Mouse (Mus musculus) kidney, embryonic 15.5 days (tissue): ENCODE results near the gene Thtpa. TPM values are rescaled to one million over a fixed set of nuclear protein-coding genes. Genes with fewer than 3 reads are reported as not detected.

Source experiments
- ATAC-seq: fragments of 200-750 bp; cut with Nextera tagmentation; replicated peaks from 2 replicates; pipeline ENCODE4 v1.8.0; 2017; ENCODE audit warnings: moderate TSS enrichment; ENCODE audit not compliant: low FRiP score
- H3K27ac ChIP-seq: fragments of 300-500 bp; sonication (generic); 2 replicates; pipeline ENCODE4 v1.5.1; 2015; ENCODE audit warnings: mild to moderate bottlenecking, inconsistent platforms
- H3K27me3 ChIP-seq: fragments of 300-500 bp; sonication (generic); 2 replicates; pipeline ENCODE4 v1.6.1; 2015; ENCODE audit warnings: inconsistent platforms
- H3K36me3 ChIP-seq: fragments of 300-500 bp; sonication (generic); 2 replicates; pipeline ENCODE4 v1.6.1; 2015; ENCODE audit warnings: inconsistent platforms
- H3K4me1 ChIP-seq: fragments of 300-500 bp; sonication (generic); 2 replicates; pipeline ENCODE4 v1.6.1; 2015; ENCODE audit warnings: inconsistent platforms
- H3K4me2 ChIP-seq: fragments of 300-500 bp; sonication (generic); 2 replicates; pipeline ENCODE4 v1.6.1; 2015; ENCODE audit warnings: moderate library complexity, mild to moderate bottlenecking, inconsistent platforms
- H3K4me3 ChIP-seq: fragments of 300-500 bp; sonication (generic); replicated peaks from 2 replicates; pipeline ENCODE4 v1.5.1; 2015; ENCODE audit warnings: mild to moderate bottlenecking, inconsistent platforms
- H3K9ac ChIP-seq: fragments of 300-500 bp; sonication (generic); 2 replicates; pipeline ENCODE4 v1.6.1; 2015; ENCODE audit warnings: mild to moderate bottlenecking, inconsistent platforms
- H3K9me3 ChIP-seq: fragments of 300-500 bp; sonication (generic); replicated peaks from 2 replicates; pipeline ENCODE4 v1.6.1; 2016; ENCODE audit warnings: inconsistent platforms
- WGBS: fragments of 180-500 bp; shearing (Covaris S2); methylation state at CpG from one replicate; pipeline ENCODE4 v1.1.7; 2015; ENCODE audit warnings: mixed read lengths; 5-methylcytosine and 5-hydroxymethylcytosine counted together
- polyA plus RNA-seq: library from polyadenylated mRNA; unstranded; fragments of >200 nt; fragmentation: Nextera tagmentation; extraction: Ambion mirVana; gene quantifications from 2 replicates; pipeline ENCODE4 v1.2.1, GENCODE M21; 2015

Gene Thtpa
- polyA plus RNA-seq, 1 experiment from 2014 or later = 21.5 TPM

DNA sequence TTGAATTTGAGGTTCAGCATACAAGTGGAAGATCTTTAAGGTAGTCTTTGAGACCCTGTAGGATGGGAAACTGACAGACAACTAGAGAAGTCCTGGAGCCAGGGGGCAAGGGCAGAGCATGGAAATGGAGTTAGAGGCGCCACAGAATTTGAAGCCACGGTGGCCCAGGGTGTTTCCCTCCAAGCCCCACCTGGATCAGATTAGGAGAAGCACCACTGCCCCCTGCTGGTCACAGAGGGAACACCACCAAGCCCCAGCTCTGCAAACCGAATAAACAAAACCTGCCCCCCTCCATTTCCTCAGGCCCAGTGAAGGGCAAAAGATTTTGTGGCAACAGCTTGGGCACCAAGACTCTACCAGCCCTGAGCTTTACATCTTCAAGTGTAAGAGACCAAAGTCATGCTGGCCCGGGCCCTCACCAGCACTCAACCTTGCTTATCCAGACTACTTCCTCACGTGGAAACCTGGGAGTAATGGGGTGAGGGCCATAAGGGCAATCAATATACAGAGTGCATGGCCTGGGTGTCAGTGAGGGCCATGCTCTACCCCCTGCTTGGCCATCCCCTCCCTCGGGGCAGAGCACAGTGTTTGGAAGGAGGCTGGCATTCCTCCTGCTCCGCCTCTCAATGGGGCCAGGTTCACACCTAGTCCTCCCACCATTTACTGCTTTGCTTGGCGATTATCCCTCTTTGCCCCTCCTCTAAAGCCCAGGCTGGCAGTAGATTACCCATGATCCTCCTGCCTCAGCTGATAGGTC, 15.2 kb upstream of the Thtpa start:
- Histone ChIP-seq H3K9ac (peak overlapping the region; percentile 40; the same call in 1 of the 2 replicates), H3K9me3 (no peaks in the 10 kb centered on the region), H3K27ac (peak overlapping the region; percentile 80), H3K27me3 (no peaks in the 10 kb centered on the region), H3K36me3 (0 out of 2 replicates have a peak, but pooled peaks cover under 1% of the 10 kb centered on the region), H3K4me3 (peak overlapping the region; percentile 30), H3K4me1 (peaks cover 32% of the 10 kb centered on the region), H3K4me2 (peak overlapping the region; percentile 60)
- ATAC-seq = peak; percentile 41; the same call in 1 of the 2 replicates
- 16% methylated on average over 8 of the region's 8 CpGs for WGBS

- no peaks in the 10 kb centered on the region for H3K27me3 ChIP-seq
- no peaks in the 10 kb centered on the region for H3K9me3 ChIP-seq
- no peak for ATAC-seq
- no peak overlapping the region for H3K9ac ChIP-seq
- no peaks in the 10 kb centered on the region for H3K36me3 ChIP-seq
- H3K27ac ChIP-seq = no peak overlapping the region
- H3K4me2 ChIP-seq = no peak overlapping the region
- peaks cover 45% of the 10 kb centered on the region for H3K4me1 ChIP-seq
- WGBS = 32% methylated on average over 5 of the region's 5 CpGs
- no peak overlapping the region for H3K4me3 ChIP-seq
Measured at GRCm38 (mm10) chr14:55081105-55081504, 13.5 kb upstream of the Thtpa start.

- H3K27ac ChIP-seq = no peak overlapping the region
- no peaks in the 10 kb centered on the region for H3K27me3 ChIP-seq
- ATAC-seq = no peak
- 72% methylated on average over 6 of the region's 6 CpGs for WGBS
- no peak overlapping the region for H3K9ac ChIP-seq
- H3K36me3 ChIP-seq = no peaks in the 10 kb centered on the region
- no peak overlapping the region for H3K4me2 ChIP-seq
- peaks cover 30% of the 10 kb centered on the region for H3K4me1 ChIP-seq
- no peak overlapping the region for H3K4me3 ChIP-seq
- H3K9me3 ChIP-seq = no peaks in the 10 kb centered on the region
Measured at GRCm38 (mm10) chr14:55083481-55083880, 11.1 kb upstream of the Thtpa start.

DNA sequence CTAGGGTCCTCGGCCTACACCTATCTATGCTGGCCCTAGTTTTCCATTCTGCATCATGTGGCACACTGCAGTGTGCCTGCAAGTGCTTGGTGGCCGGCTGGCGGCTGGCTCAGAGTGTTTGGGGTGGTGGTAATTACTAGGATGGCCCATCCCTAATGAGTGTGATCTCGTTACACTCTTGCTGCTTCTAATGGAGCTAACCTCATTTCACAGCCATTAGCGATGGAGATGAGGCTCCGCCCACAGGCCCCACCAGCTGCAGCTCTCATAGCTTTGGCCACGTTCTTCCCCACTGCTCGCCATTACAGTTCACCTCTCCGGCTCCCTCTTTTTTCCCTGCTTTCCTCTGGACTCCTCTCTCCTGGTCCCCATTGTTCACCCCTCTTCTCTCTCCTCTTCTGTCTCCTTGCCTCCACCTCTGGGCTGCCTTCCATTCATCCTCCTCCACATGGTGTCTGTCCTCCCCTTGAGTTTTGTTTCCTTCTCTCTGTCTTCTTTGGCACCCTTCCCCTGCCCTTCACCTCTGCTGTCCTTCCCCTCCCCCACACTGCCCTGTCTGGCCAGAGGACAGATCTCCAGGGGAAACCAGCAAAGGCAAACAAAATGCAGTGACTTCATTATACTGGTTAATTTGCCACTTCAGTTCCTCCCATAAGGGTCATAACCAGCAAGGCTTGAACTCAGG, 9.1 kb upstream of the Thtpa start:
- no peaks in the 10 kb centered on the region for H3K27me3 ChIP-seq
- no peaks in the 10 kb centered on the region for H3K36me3 ChIP-seq
- no peak overlapping the region for H3K4me3 ChIP-seq
- H3K9ac ChIP-seq = no peak overlapping the region
- no peaks in the 10 kb centered on the region for H3K9me3 ChIP-seq
- WGBS = 24% methylated on average over 9 of the region's 9 CpGs
- H3K4me2 ChIP-seq = no peak overlapping the region
- peaks cover 24% of the 10 kb centered on the region for H3K4me1 ChIP-seq
- peak; percentile 40; the same call in 1 of the 2 replicates for ATAC-seq
- no peak overlapping the region for H3K27ac ChIP-seq

DNA sequence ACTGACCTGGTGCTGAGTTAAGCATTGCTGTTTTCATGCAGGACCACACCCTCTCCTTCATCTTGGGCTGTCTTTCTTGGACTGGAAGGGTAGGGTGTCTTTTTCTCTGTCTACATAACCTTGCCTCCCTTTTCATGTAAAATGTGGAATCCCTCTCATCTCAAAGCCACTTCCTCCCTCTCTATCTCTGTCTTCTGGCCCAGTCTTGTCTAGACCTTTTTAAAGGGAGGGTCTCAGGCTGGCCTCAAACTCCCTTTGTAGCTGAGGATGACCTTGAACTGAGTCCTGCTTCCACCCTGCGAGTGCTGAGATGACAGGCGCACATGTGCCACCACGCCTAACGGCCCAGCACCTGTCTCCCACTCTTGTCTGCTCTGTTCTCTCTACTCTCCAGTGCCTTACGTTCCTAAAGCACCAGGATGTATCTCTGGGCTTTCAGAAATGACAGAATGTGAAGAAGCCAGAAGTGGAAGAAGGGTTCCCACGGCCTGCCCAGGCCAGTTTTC, 8.5 kb upstream of the Thtpa start:
- 78% methylated on average over 6 of the region's 6 CpGs for WGBS
- 0 out of 2 replicates have a peak, but pooled peaks have one; percentile 12 for ATAC-seq
- Histone ChIP-seq H3K9ac (no peak overlapping the region), H3K4me3 (no peak overlapping the region), H3K36me3 (no peaks in the 10 kb centered on the region), H3K9me3 (no peaks in the 10 kb centered on the region), H3K4me2 (no peak overlapping the region), H3K4me1 (peaks cover 28% of the 10 kb centered on the region), H3K27me3 (no peaks in the 10 kb centered on the region), H3K27ac (no peak overlapping the region)

- no peak overlapping the region for H3K4me3 ChIP-seq
- H3K9me3 ChIP-seq = no peaks in the 10 kb centered on the region
- H3K9ac ChIP-seq = no peak overlapping the region
- no peak for ATAC-seq
- H3K4me1 ChIP-seq = peaks cover 42% of the 10 kb centered on the region
- peak overlapping the region; percentile 9; the same call in 1 of the 2 replicates for H3K4me2 ChIP-seq
- no peaks in the 10 kb centered on the region for H3K27me3 ChIP-seq
- no peaks in the 10 kb centered on the region for H3K36me3 ChIP-seq
- 42% methylated on average over 13 of the region's 13 CpGs for WGBS
- H3K27ac ChIP-seq = 0 out of 2 replicates have a peak overlapping the region, but pooled peaks have one; percentile 19
Measured at GRCm38 (mm10) chr14:55089199-55089947, 5.2 kb upstream of the Thtpa start.

- H3K27me3 ChIP-seq = no peaks in the 10 kb centered on the region
- ATAC-seq = no peak
- peak overlapping the region; percentile 90 for H3K27ac ChIP-seq
- H3K4me1 ChIP-seq = peaks cover 41% of the 10 kb centered on the region
- no peaks in the 10 kb centered on the region for H3K9me3 ChIP-seq
- H3K4me2 ChIP-seq = peak overlapping the region; percentile 87
- H3K4me3 ChIP-seq = peak overlapping the region; percentile 65
- H3K9ac ChIP-seq = peak overlapping the region; percentile 64
- no peaks in the 10 kb centered on the region for H3K36me3 ChIP-seq
- 3% methylated on average over 34 of the region's 34 CpGs for WGBS
Measured at GRCm38 (mm10) chr14:55091209-55091865, 3.2 kb upstream of the Thtpa start.

- Histone ChIP-seq H3K27ac (peak within 1 kb of the TSS; percentile 90), H3K4me3 (peak within 1 kb of the TSS; percentile 65), H3K9ac (peak within 1 kb of the TSS; percentile 64), H3K4me2 (peak within 1 kb of the TSS; percentile 87), H3K9me3 (no peaks in the 10 kb centered on the region), H3K4me1 (peaks cover 47% of the 10 kb centered on the region), H3K27me3 (no peaks in the 10 kb centered on the region), H3K36me3 (no peaks in the 10 kb centered on the region)
- WGBS = under 1% methylated on average over 34 of the region's 34 CpGs
- peak; percentile 89 for ATAC-seq
Measured at GRCm38 (mm10) chr14:55092011-55092577, 2.5 kb upstream of the Thtpa start, which contains the start of gene Zfhx2. Zfhx2 (minus strand) TSS chr14:55092324.

DNA sequence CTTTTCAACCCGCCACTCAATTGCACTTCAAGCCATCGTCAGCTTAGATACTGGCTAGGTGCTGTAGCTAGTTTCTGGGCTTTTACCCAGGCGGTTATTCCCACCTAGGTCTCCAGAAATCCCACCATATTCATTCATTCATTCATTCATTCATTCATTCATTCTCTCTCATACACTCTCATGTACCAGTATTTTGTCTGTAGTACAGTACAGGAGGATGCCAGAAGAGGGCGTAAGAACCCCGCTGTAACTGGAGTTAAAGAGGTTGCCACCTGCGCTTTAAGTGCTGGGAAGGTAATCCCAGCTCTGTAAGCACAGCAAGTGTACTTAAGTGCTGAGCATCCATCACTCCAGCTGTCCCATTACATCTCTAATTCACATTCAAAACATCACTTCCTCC, 657 bp upstream of the Thtpa start:
- Histone ChIP-seq H3K4me3 (peak overlapping the region; percentile 75; the same call in 1 of the 2 replicates), H3K9ac (no peak overlapping the region), H3K4me2 (peak overlapping the region; percentile 76), H3K27me3 (no peaks in the 10 kb centered on the region), H3K4me1 (peaks cover 58% of the 10 kb centered on the region), H3K9me3 (no peaks in the 10 kb centered on the region), H3K27ac (0 out of 2 replicates have a peak overlapping the region, but pooled peaks have one; percentile 87), H3K36me3 (peaks cover 13% of the 10 kb centered on the region; the same call in 1 of the 2 replicates)
- WGBS = 48% methylated on average over 6 of the region's 6 CpGs
- no peak for ATAC-seq

DNA sequence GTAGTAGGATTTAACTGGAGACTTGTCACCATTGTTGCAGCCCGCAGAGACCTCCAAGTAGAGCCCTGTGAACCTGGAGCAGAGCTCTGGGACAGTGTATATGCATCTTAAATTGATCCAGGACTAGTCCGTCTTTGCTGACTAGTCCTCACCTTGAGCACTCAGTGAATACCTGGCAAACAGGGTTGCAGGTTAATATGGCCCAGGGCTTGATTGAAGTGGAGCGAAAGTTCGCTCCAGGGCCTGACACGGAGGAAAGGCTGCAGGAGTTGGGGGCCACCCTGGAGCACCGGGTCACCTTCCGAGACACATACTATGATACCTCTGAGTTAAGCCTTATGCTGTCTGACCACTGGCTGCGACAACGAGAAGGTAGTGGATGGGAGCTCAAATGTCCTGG, 679 bp downstream of the Thtpa start:
- Histone ChIP-seq H3K4me3 (peak overlapping the region; percentile 75), H3K9ac (peak overlapping the region; percentile 69), H3K36me3 (peaks cover 21% of the 10 kb centered on the region; the same call in 1 of the 2 replicates), H3K9me3 (no peaks in the 10 kb centered on the region), H3K27me3 (no peaks in the 10 kb centered on the region), H3K4me2 (peak overlapping the region; percentile 76), H3K27ac (peak overlapping the region; percentile 87), H3K4me1 (peaks cover 50% of the 10 kb centered on the region)
- WGBS = 50% methylated on average over 9 of the region's 9 CpGs
- no peak for ATAC-seq

GRCm38 (mm10) chr14:55095671-55096070, 1.1 kb downstream of the Thtpa start:
- peak overlapping the region; percentile 69 for H3K9ac ChIP-seq
- no peaks in the 10 kb centered on the region for H3K27me3 ChIP-seq
- H3K27ac ChIP-seq = peak overlapping the region; percentile 16; the same call in 1 of the 2 replicates
- peaks cover 50% of the 10 kb centered on the region for H3K4me1 ChIP-seq
- ATAC-seq = no peak
- H3K36me3 ChIP-seq = peaks cover 21% of the 10 kb centered on the region; the same call in 1 of the 2 replicates
- no peaks in the 10 kb centered on the region for H3K9me3 ChIP-seq
- H3K4me3 ChIP-seq = peak overlapping the region; percentile 75
- 60% methylated on average over 12 of the region's 12 CpGs for WGBS
- peak overlapping the region; percentile 76 for H3K4me2 ChIP-seq
